Mouse (Mus musculus): ENCODE measurements around the gene Cd38. TPM values are rescaled to one million over a fixed set of nuclear protein-coding genes. Genes with fewer than 3 reads are reported as not detected.

The Cd38 gene
- polyA plus RNA-seq, 1 experiment from 2014 or later = 6.7 TPM

DNA sequence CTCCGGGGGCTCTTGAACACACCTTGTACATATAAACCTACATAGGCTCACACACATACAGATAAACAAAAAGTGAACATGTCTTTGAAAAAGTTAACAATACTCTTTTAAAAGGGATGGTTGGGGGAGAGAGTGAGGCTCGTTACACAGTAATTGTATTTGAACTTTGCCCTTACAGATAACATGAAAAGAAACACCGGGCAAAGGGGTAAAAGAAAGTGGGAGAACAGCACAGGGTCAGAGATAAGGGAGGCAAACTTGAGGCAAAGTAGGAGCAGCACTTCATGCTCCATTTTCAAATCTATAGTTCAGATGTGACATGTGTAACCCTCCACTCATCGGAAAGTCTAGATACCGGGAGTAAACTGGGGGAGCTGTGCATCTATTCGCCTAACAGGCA lies 4.7 kb upstream of the Cd38 start:
- 83% methylated on average over 6 of the region's 6 CpGs for WGBS
- H3K9me3 ChIP-seq = no peaks in the 10 kb centered on the region
- peaks cover 11% of the 10 kb centered on the region for H3K27me3 ChIP-seq (ENCODE audit: poor library complexity, severe bottlenecking)
- H3K4me1 ChIP-seq = peaks cover 4% of the 10 kb centered on the region
- H3K27ac ChIP-seq = no peak overlapping the region
- no peak for DNase-seq (ENCODE audit: extremely low spot score, low spot score)
- no peaks in the 10 kb centered on the region for H3K36me3 ChIP-seq (replicated peaks)
- H3K4me3 ChIP-seq = no peak overlapping the region

DNA sequence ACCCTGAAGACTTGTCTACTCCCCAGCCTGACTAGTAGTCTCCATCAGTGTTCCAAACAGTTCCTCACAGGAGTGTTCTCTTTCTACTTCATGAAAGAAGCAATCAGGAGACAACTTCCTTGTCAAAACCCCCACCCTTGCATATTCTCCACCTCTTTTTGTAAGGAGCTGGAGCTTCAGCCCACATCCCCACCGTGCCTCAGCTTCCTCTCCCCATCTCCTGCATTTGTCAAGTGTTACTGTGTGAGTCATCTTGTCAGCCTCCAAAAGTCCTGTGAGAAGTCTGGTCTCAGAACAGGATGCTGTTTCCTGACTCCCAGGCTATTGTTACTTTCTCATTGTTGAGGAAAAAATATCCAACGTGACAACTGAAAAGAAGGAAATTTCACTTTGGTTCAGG lies 3.0 kb upstream of the Cd38 start:
- WGBS = 84% methylated on average over 2 of the region's 2 CpGs
- Histone ChIP-seq H3K27ac (no peak overlapping the region), H3K4me1 (peaks cover 16% of the 10 kb centered on the region), H3K4me3 (no peak overlapping the region), H3K36me3 (replicated peaks) (no peaks in the 10 kb centered on the region), H3K9me3 (no peaks in the 10 kb centered on the region), H3K27me3 (ENCODE audit: poor library complexity, severe bottlenecking) (peaks cover 15% of the 10 kb centered on the region)
- DNase-seq (ENCODE audit: extremely low spot score, low spot score) = no peak

DNA sequence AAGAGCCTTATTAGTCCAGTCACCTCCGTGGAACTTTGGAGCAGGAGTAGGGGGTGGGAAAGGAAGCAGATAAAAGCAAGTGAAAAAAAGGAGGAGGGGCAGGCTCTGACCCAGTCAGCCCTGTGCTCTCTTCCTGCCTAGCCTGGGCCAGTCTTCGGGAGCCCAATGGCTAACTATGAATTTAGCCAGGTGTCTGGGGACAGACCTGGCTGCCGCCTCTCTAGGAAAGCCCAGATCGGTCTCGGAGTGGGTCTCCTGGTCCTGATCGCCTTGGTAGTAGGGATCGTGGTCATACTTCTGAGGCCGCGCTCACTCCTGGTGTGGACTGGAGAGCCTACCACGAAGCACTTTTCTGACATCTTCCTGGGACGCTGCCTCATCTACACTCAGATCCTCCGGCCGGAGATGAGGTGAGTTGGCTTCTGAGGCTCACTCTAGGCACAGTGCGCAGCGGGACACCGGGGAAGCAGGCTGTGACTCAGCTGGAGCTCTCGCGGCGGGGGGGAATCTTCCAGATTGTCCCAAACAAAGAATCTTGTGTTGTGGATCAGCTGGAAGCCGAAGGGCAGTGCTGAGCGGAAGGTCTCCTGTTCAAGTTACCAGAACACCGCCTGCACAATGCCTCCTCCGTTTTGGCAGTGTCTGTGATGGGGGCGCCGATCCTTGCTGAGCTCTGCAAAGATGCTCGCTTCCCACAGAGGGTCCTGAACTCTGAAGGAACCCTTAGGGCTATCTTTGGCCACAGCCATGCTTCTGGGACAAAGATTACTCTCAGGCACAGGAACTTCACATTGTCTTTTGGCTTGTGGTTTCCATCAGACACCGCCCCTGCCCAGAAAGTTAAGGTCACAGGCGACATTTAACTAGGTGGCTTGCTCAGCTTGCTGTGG lies 603 bp downstream of the Cd38 start:
- Histone ChIP-seq H3K9me3 (no peaks in the 10 kb centered on the region), H3K4me3 (peak overlapping the region; percentile 53), H3K27ac (peak overlapping the region; percentile 81), H3K36me3 (replicated peaks) (no peaks in the 10 kb centered on the region), H3K4me1 (peaks cover 16% of the 10 kb centered on the region), H3K27me3 (ENCODE audit: poor library complexity, severe bottlenecking) (peaks cover 15% of the 10 kb centered on the region)
- WGBS = 2% methylated on average over 28 of the region's 28 CpGs
- peak; percentile 33 for DNase-seq (ENCODE audit: extremely low spot score, low spot score)

DNA sequence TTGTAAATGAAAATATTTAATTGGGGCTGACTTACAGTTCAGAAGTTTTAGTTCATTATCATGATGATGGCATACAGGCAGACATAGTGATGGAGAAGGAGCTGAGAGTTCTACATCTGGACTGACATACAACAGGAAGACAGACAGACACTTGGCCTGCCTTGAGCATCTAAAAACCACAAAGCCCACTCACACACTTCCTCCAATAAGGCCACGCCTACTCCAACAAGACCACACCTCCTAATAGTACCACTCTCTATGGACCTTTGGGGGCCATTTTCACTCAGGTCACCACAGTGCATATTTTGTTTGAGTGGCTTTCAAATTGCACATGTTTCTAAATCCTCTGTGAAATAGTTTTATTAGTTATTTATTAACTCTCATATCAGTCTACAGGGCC lies 3.5 kb downstream of the Cd38 start:
- Histone ChIP-seq H3K27ac (no peak overlapping the region), H3K4me3 (no peak overlapping the region), H3K4me1 (peaks cover 16% of the 10 kb centered on the region), H3K27me3 (ENCODE audit: poor library complexity, severe bottlenecking) (peaks cover 15% of the 10 kb centered on the region), H3K36me3 (replicated peaks) (no peaks in the 10 kb centered on the region), H3K9me3 (no peaks in the 10 kb centered on the region)
- WGBS = 83% methylated on average over 1 of the region's 1 CpGs
- no peak for DNase-seq (ENCODE audit: extremely low spot score, low spot score)

DNA sequence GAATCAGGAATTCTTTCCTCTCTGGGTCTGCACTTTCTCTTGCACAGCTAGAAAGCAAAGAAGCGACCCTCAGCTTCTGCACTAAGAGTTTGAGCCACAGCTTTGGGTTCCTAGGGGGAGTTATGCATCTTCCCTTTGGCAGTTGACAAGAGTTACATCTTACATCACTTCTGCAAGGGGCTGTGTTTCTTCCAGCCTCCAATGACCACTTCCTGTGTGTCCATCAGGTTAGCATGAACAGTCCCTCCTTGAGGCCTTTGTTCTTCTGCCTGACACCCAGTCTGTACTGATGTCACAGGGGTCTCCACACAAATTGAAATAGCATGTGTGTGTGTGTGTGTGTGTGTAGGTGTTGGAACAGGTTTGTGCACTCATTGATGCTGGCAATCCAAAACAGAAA lies 4.3 kb downstream of the Cd38 start:
- H3K4me1 ChIP-seq = peaks cover 16% of the 10 kb centered on the region
- no peak overlapping the region for H3K27ac ChIP-seq
- H3K9me3 ChIP-seq = no peaks in the 10 kb centered on the region
- no peak overlapping the region for H3K4me3 ChIP-seq
- DNase-seq (ENCODE audit: extremely low spot score, low spot score) = no peak
- H3K36me3 ChIP-seq (replicated peaks) = no peaks in the 10 kb centered on the region
- 77% methylated on average over 1 of the region's 1 CpGs for WGBS
- peaks cover 14% of the 10 kb centered on the region for H3K27me3 ChIP-seq (ENCODE audit: poor library complexity, severe bottlenecking)

DNA sequence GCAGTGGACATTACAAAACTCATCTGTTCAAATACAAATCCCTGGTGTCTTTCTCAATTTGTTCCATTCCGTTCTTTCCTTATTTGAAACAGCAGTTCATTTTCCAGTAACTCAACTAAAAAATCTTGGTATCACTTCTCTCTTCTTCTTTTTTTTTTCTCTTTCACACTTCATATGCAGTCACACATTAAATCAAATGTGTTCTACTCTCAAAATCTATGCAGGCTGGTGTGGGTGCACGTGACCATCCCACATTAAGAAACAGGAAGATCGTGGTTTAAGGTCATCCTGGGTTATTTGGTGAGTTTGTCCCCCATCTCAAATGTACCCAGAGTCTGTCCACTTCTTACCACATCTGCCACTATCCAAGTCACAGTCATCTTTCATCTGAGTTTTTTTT lies 13.7 kb downstream of the Cd38 start:
- no peak overlapping the region for H3K27ac ChIP-seq
- no peak for DNase-seq (ENCODE audit: extremely low spot score, low spot score)
- H3K4me3 ChIP-seq = no peak overlapping the region
- no peaks in the 10 kb centered on the region for H3K27me3 ChIP-seq (ENCODE audit: poor library complexity, severe bottlenecking)
- 91% methylated on average over 3 of the region's 3 CpGs for WGBS
- H3K9me3 ChIP-seq = no peaks in the 10 kb centered on the region
- no peaks in the 10 kb centered on the region for H3K36me3 ChIP-seq (replicated peaks)
- peaks cover 18% of the 10 kb centered on the region for H3K4me1 ChIP-seq

DNA sequence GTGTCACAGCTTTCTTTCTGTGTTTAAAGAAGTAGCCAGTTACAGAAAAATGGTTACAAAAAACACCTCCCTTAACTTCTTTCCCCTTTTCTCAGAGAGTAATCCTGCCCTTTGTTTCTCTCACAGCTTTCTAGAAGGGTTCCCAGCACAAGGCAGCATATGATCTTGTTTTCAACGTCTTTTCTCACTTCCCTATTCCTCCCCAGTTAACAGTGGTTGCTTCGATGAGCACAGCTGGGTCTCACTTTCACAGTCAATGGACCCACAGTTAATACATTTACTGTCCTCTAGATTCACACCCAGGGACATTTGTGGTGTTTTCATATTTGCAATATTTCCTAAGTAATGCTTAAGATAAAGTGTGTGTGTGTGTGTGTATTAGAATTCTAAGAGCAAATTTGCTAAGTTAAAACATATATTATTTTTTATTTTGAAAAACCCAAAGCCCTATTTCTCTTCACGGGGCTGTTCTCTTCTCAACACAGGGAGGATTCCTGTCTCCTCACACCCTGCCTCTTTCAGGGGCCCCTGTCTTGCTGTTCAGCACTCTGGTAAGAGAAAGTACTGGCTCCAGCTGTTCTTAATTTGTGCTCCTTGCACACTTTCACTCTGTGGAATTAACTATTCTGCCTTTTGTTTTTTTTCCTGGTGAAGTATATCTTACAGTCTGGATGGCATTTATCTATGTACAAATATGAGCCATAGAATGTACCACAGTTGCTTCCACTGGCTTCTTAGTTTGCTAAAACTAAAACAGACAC lies 16.9 kb downstream of the Cd38 start:
- Histone ChIP-seq H3K4me3 (no peak overlapping the region), H3K36me3 (replicated peaks) (no peaks in the 10 kb centered on the region), H3K9me3 (no peaks in the 10 kb centered on the region), H3K27ac (0 out of 2 replicates have a peak overlapping the region, but pooled peaks have one; percentile 22), H3K27me3 (ENCODE audit: poor library complexity, severe bottlenecking) (no peaks in the 10 kb centered on the region), H3K4me1 (peaks cover 22% of the 10 kb centered on the region)
- DNase-seq (ENCODE audit: extremely low spot score, low spot score) = no peak
- WGBS = 16% methylated on average over 3 of the region's 3 CpGs

DNA sequence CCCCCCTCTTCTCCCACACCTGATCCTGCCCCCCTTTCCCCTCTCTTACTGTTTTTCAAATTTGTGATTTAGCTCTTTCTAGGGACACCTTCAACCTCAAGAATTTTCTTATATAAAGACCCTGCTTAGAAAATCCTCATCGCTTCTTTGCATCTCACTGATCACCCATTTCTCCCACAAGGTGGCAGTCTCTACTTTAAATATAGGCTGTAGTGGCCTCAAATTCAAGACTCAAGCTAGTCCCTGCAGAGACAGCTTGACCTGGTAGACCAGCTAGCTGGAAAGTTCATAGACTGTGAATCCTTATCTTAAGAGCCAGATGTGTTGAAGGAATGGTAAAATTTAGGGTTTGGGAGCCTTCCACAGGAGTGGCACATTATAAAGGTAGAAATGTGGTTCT lies 24.0 kb downstream of the Cd38 start:
- no peaks in the 10 kb centered on the region for H3K36me3 ChIP-seq (replicated peaks)
- DNase-seq (ENCODE audit: extremely low spot score, low spot score) = no peak
- 27% methylated on average over 1 of the region's 1 CpGs for WGBS
- no peaks in the 10 kb centered on the region for H3K9me3 ChIP-seq
- H3K27ac ChIP-seq = no peak overlapping the region
- H3K27me3 ChIP-seq (ENCODE audit: poor library complexity, severe bottlenecking) = no peaks in the 10 kb centered on the region
- H3K4me1 ChIP-seq = peaks cover 7% of the 10 kb centered on the region
- H3K4me3 ChIP-seq = no peak overlapping the region

DNA sequence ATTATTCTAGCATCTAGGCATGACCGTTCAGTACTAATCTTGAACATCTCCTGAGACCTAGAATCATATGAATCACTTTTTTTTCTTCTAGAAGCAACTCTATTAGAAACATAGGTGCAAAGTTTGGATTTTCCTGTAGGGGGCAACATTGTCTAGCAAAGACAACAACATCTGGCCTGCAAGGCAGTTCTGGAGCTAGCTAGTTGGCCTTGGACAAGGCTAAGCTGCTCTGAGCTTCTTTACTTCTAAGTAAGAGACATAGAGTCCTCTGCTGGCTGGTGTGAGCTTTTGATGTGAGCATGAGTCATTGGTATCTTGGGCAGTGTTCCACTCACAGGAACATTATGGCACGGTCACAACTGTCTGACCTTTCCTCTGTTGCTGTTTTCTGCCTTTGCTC lies 25.8 kb downstream of the Cd38 start:
- Histone ChIP-seq H3K36me3 (replicated peaks) (no peaks in the 10 kb centered on the region), H3K9me3 (no peaks in the 10 kb centered on the region), H3K4me1 (peaks cover 6% of the 10 kb centered on the region), H3K27me3 (ENCODE audit: poor library complexity, severe bottlenecking) (no peaks in the 10 kb centered on the region), H3K4me3 (no peak overlapping the region), H3K27ac (no peak overlapping the region)
- DNase-seq (ENCODE audit: extremely low spot score, low spot score) = no peak
- WGBS = 74% methylated on average over 2 of the region's 2 CpGs

DNA sequence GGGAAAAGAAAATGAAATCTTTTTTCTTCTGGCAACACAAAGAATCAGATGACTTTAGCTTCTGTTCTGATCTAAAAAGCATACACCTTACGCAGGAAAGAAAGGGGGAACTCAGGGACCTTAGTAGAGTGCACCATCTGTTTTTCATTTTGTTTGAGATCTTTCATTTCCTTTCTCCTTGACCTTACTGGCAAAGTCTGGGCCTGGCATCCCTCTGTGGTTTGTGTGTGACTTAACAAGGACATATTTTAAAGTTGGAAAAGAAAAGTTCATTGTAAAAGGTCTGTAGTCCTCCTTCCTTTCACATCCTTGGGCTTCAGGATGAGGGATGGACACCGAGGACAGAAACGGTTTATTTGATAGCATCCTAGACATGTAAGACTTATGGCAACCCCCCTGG lies 27.6 kb downstream of the Cd38 start:
- 75% methylated on average over 3 of the region's 3 CpGs for WGBS
- Histone ChIP-seq H3K27ac (peak overlapping the region; percentile 59; the same call in 1 of the 2 replicates), H3K36me3 (replicated peaks) (no peaks in the 10 kb centered on the region), H3K4me3 (no peak overlapping the region), H3K9me3 (no peaks in the 10 kb centered on the region), H3K4me1 (peaks cover 6% of the 10 kb centered on the region), H3K27me3 (ENCODE audit: poor library complexity, severe bottlenecking) (no peaks in the 10 kb centered on the region)
- peak; percentile 23 for DNase-seq (ENCODE audit: extremely low spot score, low spot score)

DNA sequence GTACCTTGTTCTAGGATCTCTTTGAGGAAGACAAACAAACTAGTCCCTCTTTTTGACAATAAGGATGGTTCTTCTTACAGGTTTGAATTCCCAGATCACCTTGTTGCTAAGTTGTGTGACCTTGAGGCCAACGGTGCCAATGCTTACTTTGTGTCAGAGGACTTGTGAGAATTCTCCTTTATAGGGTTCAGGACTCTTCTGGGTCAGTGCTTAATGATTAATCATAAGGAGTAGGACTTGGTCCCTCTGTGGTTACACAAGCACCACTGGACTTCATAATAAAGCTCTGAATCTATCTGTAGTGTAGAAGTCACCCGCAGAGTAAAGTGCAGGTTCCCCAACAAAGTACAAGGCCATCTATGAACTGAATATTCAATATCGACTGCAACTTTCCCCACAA lies 36.3 kb downstream of the Cd38 start:
- Histone ChIP-seq H3K36me3 (replicated peaks) (no peaks in the 10 kb centered on the region), H3K4me1 (no peaks in the 10 kb centered on the region), H3K4me3 (no peak overlapping the region), H3K27ac (no peak overlapping the region), H3K9me3 (no peaks in the 10 kb centered on the region), H3K27me3 (ENCODE audit: poor library complexity, severe bottlenecking) (no peaks in the 10 kb centered on the region)
- 91% methylated on average over 3 of the region's 3 CpGs for WGBS
- no peak for DNase-seq (ENCODE audit: extremely low spot score, low spot score)

DNA sequence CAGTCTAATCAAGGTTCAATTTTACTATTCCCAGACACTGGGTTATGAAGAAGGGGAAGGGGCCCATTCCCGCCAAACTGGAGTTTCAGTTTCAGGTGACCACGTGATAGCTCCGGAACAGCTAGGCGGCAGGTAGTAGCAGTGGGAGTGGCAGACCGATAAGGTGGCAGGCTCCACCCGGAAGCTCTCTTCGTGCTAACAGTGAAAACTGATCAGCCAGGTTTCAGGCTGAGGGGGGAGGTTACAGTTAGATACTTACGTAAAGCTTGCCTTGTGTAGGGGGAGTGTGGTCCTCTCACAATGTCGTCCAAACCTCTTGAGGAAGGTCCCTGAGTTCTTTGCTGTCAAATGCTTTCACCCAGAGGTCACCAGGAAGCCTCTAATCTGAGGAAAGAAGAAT lies 40.9 kb downstream of the Cd38 start:
- DNase-seq (ENCODE audit: extremely low spot score, low spot score) = no peak
- Histone ChIP-seq H3K27ac (no peak overlapping the region), H3K27me3 (ENCODE audit: poor library complexity, severe bottlenecking) (no peaks in the 10 kb centered on the region), H3K9me3 (no peaks in the 10 kb centered on the region), H3K4me1 (no peaks in the 10 kb centered on the region), H3K4me3 (no peak overlapping the region), H3K36me3 (replicated peaks) (no peaks in the 10 kb centered on the region)
- 67% methylated on average over 9 of the region's 9 CpGs for WGBS

DNA sequence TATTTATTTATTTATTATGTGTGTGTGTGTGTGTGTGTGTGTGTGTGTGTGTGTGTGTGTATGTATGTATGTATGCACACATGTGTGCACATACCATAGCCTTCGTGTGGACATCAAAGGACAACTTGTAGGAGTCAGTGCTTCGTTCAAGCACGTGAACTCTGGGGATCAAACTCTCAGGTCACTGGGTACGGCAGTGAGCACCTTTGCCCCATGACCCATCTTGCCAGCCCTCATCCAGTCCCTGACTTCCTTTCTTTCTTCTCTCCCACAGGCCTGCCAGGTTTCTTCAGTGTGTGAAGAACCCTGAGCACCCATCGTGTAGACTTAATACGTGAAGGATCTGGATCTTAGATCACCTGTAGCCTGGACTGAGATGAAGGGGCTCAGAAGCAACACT lies 41.7 kb downstream of the Cd38 start:
- WGBS = 89% methylated on average over 6 of the region's 6 CpGs
- H3K4me1 ChIP-seq = no peaks in the 10 kb centered on the region
- H3K27ac ChIP-seq = no peak overlapping the region
- H3K4me3 ChIP-seq = no peak overlapping the region
- no peaks in the 10 kb centered on the region for H3K27me3 ChIP-seq (ENCODE audit: poor library complexity, severe bottlenecking)
- no peaks in the 10 kb centered on the region for H3K36me3 ChIP-seq (replicated peaks)
- no peaks in the 10 kb centered on the region for H3K9me3 ChIP-seq
- no peak for DNase-seq (ENCODE audit: extremely low spot score, low spot score)
